Mouse (Mus musculus) MN1 (cell line): ENCODE measurements at regions not wholly inside any gene's neighbourhood (a gene's known extent, or its start where the extent isn't known, plus 50 kb on each side); places are given as distances from the start of the nearest gene placed in this dataset.

ENCODE experiments used
- DNase-seq: peaks from one replicate; pipeline ENCODE4 v3.0.0-alpha.2; 2016; ENCODE audit warnings: low spot score

GRCm38 (mm10) chr8:126742081-126742480 lies 148.3 kb upstream of the Irf2bp2 start:
- no peak for DNase-seq

- no peak for DNase-seq
These were observed 147.2 kb upstream of the Irf2bp2 start for GRCm38 (mm10) chr8:126741031-126741430.

GRCm38 (mm10) chr8:126739768-126740167 lies 146.0 kb upstream of the Irf2bp2 start:
- no peak for DNase-seq

- DNase-seq, result no peak
These were observed 143.2 kb upstream of the Irf2bp2 start for GRCm38 (mm10) chr8:126737032-126737431.

- DNase-seq, result peak; percentile 83
These were observed 142.7 kb upstream of the Irf2bp2 start for GRCm38 (mm10) chr8:126736441-126736962.

- DNase-seq, result peak; percentile 94
These were observed 142.0 kb upstream of the Irf2bp2 start for GRCm38 (mm10) chr8:126735488-126736440.

GRCm38 (mm10) chr8:126734743-126735487 lies 141.1 kb upstream of the Irf2bp2 start:
- peak; percentile 79 for DNase-seq

- DNase-seq, result no peak
These were observed 140.0 kb upstream of the Irf2bp2 start for GRCm38 (mm10) chr8:126733779-126734178.

- DNase-seq, result peak; percentile 36
These were observed 139.5 kb upstream of the Irf2bp2 start for GRCm38 (mm10) chr8:126733307-126733706.

GRCm38 (mm10) chr8:126730017-126730631 lies 136.3 kb upstream of the Irf2bp2 start:
- no peak for DNase-seq

- DNase-seq, result no peak
These were observed 135.3 kb upstream of the Irf2bp2 start for GRCm38 (mm10) chr8:126728987-126729632.

- no peak for DNase-seq
These were observed 134.3 kb upstream of the Irf2bp2 start for GRCm38 (mm10) chr8:126728135-126728534.

- no peak for DNase-seq
These were observed 133.3 kb upstream of the Irf2bp2 start for GRCm38 (mm10) chr8:126727068-126727467.

GRCm38 (mm10) chr8:126723259-126724122 lies 129.7 kb upstream of the Irf2bp2 start:
- DNase-seq, result no peak

GRCm38 (mm10) chr8:126721621-126722020 lies 127.8 kb upstream of the Irf2bp2 start:
- peak; percentile 93 for DNase-seq

- DNase-seq, result no peak
These were observed 126.8 kb upstream of the Irf2bp2 start for GRCm38 (mm10) chr8:126720473-126721145.

- no peak for DNase-seq
These were observed 126.0 kb upstream of the Irf2bp2 start for GRCm38 (mm10) chr8:126719748-126720147.

- no peak for DNase-seq
These were observed 123.9 kb upstream of the Irf2bp2 start for GRCm38 (mm10) chr8:126717652-126718155.

- DNase-seq, result no peak
These were observed 121.9 kb upstream of the Irf2bp2 start for GRCm38 (mm10) chr8:126715666-126716065.

- peak; percentile 74 for DNase-seq
These were observed 119.9 kb upstream of the Irf2bp2 start for GRCm38 (mm10) chr8:126713602-126714145.
